Mouse (Mus musculus) mature B cell (primary cell): ENCODE data around the gene Sstr4.

ENCODE experiments used
- in situ Hi-C: fragments of 300-500 bp; cut with MboI; formaldehyde crosslinking; loops from 2 replicates; pipeline ENCODE4 v1.14.3; 2019

Gene Sstr4

DNA sequence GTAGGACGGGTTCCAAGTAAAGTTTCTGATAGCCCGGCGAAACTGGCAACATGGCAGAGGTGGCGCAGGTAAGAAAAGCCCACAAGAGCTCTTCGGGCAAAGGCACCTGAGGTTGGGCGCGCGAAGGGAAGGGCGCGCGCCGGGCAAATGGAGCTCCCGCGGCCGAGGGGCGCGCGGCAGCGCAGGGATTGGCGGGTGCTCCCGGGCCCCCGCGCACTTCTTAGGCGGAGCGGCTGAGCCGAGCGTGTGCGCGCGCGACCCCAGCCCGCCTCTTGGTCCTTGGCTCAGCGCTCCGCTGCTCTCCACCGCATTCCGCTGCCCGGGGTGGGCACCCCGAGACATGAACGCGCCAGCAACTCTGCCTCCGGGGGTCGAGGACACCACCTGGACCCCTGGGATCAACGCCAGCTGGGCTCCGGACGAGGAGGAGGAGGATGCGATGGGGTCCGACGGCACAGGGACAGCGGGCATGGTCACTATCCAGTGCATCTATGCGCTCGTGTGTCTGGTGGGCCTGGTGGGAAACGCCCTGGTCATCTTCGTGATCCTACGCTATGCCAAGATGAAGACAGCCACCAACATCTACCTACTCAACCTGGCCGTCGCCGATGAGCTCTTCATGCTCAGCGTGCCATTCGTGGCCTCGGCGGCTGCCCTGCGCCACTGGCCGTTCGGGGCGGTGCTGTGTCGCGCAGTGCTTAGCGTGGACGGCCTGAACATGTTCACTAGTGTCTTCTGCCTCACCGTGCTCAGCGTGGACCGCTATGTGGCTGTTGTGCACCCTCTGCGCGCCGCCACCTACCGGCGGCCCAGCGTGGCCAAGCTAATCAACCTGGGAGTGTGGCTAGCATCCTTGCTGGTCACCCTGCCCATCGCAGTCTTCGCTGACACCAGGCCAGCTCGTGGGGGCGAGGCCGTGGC, at the start of gene Sstr4:
Gene Sstr4, plus strand, starts transcription at position 214 of the 921 bp plus-strand sequence.
- in situ Hi-C loops = no loop called here

- in situ Hi-C loops = no loop called here
These were observed 49.8 kb upstream of the Sstr4 start for GRCm38 (mm10) chr2:148345373-148345772.

DNA sequence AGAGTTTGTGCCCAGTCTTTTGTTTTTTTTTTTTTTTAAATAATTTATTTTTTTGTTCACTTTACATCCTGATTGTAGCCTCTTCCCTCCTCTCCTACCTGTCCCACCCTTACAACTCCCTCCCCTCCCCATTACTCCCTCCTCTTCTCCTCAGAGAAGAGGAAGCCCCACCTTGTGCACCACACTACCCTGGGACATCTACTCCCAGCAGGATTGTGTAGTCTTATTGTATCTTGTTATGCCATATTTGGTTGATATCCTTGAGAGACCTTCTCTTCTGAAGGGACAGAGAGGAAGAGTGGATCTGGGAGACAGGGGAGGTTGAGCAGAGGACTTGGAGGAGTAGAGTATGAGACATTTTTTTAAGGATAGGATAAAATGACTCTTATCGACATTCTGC, 48.2 kb upstream of the Sstr4 start:
- in situ Hi-C loops = no loop called here

DNA sequence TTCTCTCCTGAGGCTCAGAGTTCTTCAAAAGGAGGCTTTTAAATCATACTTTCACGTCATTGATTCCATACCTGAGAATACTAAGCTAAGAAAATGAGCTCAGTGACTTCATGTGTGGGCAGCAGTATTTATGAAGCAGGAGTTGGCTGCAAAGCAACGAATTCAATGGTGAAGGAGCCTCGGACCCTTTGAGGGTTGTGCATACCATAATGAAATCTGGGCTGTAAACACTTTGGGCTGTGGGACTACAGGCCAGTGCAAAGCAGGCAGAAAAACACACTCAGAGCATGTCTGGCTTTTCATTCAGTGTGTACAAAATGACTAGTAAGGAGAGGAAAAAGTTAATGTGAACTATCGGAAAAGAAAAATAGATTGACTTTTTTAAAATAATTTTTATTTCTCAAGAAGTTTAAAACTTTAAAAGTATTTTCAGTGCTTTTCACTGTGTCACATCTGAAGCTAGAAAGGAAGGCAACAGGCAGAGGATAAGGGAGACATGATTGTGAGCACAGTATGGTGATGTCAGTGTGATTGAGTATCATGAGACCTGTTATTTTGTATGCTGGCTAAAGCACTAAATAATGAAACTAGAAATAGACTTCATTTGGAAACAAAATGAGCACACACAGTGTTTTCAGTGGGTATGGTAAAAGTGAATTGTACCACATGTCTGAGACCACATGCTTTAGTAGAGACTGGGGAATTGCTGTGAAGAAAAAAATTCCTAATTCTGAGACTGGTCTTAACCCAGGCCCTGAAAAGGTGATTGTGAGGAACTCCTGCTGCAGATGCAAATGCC, 45.4 kb upstream of the Sstr4 start:
- in situ Hi-C loops = no loop called here

DNA sequence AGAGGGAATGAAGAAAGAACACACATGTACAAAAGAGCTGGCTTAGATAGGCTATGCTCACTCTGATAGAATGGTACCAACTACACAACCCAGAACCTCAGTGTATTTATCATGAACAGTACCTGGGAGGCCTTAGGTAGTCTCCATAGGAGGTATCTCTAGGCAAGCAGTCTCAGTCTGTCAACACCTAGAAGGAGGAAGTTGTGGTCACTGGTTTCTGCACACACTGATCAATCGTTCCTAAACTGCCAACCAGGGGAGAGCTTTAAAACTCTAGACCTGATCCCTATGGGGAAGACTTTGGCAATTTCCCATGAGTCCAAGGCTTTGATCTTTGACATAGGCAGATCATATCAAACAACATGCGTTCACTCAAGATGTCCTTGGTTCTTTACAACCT, 44.7 kb upstream of the Sstr4 start:
- in situ Hi-C loops = no loop called here

- in situ Hi-C loops = no loop called here
These were observed 42.5 kb upstream of the Sstr4 start for GRCm38 (mm10) chr2:148352655-148353054.

GRCm38 (mm10) chr2:148357145-148357544, 38.0 kb upstream of the Sstr4 start:
- in situ Hi-C loops = no loop called here

DNA sequence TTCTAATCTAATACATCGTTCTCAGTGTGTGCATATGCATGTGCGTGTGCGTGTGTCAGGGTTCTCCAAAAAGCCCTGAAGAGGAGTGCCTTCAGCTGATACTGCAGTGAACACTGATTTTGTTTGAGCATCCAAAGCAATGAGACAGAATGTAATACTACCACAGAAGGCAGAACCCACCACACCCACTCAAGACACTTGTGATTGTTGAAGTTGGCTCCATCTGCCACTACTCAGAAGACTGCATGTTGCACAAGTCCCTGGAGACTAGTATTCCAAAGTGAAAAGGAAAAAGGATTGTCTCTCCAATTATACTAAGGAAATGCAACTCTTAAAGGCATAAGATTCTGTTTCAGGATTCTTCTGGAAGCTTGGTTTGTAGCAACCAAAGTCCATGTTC, 30.6 kb upstream of the Sstr4 start:
- in situ Hi-C loops = no loop called here

DNA sequence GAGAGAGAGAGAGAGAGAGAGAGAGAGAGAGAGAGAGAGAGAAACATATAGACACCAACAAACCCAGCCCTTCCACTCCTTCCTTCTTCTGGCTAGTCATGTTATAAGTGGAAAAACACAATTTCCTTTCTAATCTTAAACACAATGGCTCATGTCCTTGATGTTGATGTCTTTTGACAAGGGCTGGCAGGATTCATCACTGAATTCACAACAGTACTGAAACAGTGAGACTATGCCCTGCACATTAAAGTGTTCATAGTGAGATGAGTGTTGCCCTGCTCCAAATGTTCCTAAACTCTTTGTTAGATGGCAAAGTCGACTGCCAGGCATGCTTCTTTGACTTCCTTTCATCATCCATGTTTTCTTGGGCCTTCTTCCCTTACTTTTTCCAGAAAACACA, 29.9 kb upstream of the Sstr4 start:
- in situ Hi-C loops = no loop called here

DNA sequence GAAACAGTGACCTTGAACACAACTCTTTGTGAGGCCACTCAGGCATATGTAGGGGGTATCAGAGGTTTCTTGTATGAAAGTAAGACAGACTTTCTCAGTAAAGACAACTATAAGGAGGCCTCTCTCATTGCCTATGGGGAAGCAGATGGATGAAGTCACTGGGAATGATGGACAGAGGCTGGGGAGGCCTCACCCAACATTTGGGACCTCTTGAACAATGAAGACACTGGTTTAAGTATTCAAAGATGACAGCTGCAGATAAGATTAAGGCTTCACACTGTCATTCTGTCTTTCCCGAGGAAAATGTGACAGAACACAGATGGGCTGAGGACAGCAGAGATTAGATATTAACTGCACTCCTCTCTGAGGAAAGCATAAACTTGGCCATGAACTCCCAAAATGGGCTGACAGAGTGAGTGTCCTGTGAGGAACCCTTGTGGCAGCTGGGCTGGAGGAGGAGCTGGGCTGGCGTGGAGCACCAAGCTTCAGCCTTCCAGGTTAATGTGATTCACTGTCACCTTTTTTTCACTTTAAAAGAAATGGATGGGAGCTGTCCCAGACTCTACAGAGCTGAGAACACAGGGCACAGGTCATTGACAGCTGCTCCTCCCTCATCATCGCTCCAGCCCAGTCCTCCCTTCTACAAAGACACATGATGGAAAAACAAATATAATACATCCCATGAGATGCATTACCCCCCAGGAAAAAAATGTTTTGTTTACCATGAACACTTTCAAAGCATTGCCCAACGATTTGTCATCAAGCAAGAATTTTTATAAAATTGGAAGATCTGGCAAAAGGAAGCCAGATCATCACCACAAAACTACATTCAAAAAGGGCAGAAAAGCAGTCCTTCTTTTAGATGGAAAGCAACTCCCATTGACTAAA, 23.2 kb upstream of the Sstr4 start:
- in situ Hi-C loops = no loop called here

- in situ Hi-C loops = no loop called here
These were observed 21.5 kb upstream of the Sstr4 start for GRCm38 (mm10) chr2:148373602-148374071.

DNA sequence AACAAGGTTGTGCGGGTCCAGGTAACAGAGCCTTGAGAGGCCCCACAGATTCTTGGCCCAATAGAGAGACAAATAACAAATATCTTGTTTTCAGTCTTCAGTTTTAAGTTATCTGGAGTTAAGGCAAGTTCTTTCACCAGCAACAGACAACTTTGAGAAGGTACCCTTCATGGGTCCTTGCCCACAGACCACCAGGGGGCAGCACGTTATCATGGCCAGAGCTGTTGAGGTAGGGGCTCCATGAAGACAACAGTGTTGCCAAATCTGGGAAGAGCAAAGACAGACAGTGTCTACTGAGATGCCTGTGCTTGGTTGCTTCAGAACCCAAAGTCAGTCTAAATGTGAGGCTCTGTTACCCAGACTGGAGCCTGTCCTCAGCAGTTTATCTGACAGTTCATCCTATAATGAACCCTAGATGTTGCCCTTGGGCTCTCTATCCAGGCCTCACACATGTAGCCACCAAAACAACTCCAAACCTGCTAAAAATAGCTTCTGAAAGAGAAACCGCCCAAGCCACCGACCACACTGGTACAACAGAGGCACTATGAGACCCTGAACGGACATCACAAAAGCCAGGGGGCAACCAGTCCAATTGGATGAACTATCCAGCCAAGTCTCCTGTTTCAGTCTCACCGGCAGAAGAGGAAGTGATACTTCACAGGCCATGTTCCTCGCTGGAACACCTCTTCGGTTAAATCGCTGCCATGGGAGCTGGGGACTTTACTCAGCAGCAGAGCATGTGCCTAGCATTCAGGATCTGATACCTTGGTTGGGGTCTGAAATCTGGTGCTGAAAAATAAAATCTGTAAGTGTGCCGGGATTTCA, 19.6 kb upstream of the Sstr4 start:
- in situ Hi-C loops = no loop called here

DNA sequence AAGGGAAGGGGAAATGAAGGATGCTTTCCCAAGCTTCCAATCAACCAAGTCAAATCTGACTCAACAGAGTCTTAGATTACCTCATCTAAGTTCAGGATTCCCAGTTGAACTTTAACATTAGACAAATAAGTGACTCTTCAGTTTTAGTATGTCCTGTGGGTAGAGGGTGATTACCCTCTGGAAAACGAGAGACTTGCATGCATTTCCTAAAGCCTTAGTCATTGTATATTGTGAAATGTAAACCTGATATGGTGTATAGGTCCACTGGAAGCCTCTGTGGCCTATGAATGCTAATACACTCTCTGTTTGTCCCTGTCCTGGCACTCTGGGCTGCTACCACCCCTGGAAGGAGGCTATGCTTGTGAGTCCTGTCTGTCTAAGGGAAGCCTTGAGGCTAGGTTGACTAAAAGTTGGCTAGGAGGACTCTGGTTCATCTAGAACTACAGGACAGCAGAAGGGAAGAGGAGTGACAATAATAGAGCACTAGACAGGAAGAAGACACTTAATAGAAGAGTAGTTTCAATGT, 16.3 kb upstream of the Sstr4 start:
- in situ Hi-C loops = no loop called here

GRCm38 (mm10) chr2:148379899-148380413, 15.2 kb upstream of the Sstr4 start:
- in situ Hi-C loops = no loop called here

DNA sequence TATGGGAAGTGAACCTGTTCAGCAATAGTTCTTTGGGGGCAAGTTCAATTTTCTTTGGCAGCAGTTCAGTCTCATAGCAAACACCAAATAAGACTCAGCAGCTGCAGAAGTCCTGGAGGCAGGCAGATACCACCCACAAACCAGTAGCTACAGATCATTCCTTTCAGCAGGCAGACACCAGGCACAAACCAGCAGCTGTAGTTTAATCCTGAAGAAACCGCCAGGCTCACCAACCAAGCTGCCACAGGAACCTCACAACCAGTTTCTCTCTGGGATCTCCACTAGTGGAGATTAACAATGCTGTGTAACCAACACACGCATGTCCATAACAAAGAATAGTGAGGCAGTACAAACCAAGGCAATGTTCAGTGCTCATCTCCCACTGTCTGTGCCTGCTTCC, 14.1 kb upstream of the Sstr4 start:
- in situ Hi-C loops = no loop called here

GRCm38 (mm10) chr2:148386476-148386875, 8.7 kb upstream of the Sstr4 start:
- in situ Hi-C loops = no loop called here

DNA sequence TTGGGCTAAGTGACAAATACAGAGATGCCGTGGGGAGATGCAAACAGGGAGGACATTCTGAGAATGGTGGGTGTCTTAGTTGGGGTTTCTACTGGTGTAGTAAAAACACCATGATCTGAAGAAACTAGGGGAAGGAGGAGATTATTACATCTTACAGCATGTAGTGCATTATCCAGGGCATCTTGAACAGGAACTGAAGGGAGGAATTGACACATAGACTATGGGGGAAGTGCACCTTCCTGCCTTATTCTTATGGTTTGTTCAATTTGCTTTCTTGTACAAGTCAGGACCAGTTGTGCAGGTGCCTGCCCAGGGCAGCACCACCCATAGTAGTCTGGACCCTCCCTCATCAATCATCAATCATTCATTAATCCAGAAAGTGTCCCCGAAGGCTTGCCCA, 8.2 kb upstream of the Sstr4 start:
- in situ Hi-C loops = no loop called here

DNA sequence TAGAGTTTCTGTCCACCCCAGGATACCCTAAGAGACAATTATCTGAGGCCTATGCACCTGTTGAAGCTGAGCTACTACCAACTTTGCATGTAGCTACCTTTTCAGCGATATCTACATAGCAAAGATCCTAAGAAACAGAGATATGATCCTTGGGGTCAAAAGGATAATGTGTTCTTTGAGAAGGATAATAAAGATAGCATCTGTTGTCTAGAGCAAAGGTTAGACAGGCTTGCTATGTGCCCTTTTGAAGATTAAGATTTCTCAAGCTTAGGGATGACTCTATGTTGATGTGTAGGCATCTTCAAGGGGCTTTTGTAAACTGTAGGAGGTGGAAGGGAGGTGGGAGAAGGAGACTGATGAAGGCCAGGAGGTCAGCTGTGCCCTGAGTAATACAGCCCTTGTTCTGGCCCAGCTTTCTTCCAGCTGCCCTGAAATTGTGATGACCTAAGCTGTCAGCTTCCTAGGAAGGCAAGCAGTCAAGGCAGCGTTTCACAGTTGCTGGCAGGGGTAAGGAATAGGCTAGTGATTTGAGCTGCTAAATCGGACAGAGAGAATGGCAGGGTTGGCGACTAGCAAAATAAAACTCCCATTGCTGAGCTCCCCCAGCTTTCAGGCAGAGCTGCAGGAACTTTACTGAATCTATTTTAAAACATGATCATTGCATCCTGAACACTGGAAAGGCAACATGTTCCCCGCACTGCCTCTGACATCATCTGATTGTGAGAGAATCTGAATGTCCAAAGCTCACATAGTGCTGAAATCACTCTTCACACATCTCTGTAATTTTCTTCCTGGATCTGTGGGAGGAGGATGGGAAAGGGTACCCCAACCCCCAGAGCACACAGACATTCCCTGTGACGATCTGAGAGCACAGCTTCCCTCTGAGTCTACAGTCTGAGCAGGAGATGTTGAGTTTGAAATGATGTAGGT, 7.2 kb upstream of the Sstr4 start:
- in situ Hi-C loops = no loop called here

- in situ Hi-C loops = no loop called here
These were observed 2.0 kb upstream of the Sstr4 start for GRCm38 (mm10) chr2:148393149-148393548.
